Mouse (Mus musculus) T-helper 2 cell (primary cell): ENCODE measurements around the gene Tjap1.

Source experiments
- in situ Hi-C: fragments of 300-600 bp; cut with MboI, MseI; formaldehyde crosslinking; loops from one replicate; pipeline ENCODE4 v1.15.1; 2025; ENCODE audit warnings: high pct_unique_total_duplicates

Gene Tjap1

GRCm38 (mm10) chr17:46283140-46283539 is 314 bp upstream of the Tjap1 start:
- in situ Hi-C loops = no loop called here

- in situ Hi-C loops = loop anchor here (5.0 kb wide), 1 partner anchor 99 kb away; no protein-coding TSS in a partner anchor
Observed at GRCm38 (mm10) chr17:46278011-46278765, 4.6 kb downstream of the Tjap1 start.

DNA sequence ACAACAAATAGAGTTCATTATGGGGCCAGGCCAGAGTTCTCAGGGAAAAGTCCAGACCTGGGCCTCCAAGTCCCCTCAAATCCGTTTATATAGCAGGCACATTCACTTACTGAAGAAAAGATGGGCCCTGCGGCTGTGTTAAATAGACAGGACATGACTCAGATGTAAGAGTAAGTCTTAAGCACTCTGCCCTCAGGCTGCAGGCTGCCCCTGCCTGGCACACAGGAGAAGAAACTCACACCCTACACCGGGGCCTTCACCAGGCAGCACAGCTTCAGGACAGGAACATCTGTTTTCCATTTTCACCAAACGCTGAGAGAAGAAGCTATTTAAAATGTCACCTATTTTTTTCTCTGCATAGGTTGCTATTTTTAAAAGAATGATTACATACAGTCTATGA is 5.2 kb downstream of the Tjap1 start:
- in situ Hi-C loops = loop anchor here (5.0 kb wide), 1 partner anchor 100 kb away; no protein-coding TSS in a partner anchor

DNA sequence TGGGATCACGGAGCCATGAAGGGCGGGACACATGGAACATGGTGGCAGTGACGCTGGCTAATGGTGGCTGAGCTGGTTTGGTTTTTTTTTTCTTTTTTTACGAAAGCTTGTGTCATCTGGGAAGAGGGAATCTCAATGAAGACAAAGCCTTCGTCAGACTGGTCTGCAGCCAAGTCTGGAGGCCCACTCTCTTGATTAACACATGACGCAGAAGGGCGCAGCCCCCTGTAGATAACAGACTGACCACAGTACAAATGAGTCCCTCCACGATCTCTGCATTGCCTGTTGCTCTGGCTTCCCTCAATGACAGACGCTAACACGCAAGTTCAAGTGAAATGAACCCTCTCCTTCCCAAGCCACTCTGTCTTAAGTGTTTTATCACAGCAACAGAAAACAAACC is 7.3 kb downstream of the Tjap1 start:
- in situ Hi-C loops = loop anchor here (5.0 kb wide), 1 partner anchor 102 kb away; no protein-coding TSS in a partner anchor

DNA sequence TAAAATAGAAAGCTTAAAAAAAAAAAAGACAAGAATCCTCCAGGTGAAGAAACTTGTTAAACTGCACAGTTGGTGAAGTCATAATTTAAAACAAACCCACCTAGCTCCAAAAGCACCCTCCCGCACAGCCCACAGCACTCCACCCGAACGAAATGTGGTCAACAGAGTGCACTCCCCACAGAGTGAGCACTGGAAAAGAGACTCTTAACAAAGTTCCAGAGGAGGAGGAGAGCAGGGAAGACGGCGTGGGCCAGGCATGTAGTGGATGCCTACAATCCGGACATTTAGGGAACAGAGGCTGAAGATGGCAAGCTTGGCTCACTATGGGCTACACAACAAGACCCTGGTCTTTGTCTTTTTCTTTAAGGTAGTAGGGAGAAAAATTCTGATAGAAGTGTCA is 7.8 kb downstream of the Tjap1 start:
- in situ Hi-C loops = loop anchor here (5.0 kb wide), 1 partner anchor 102 kb away; no protein-coding TSS in a partner anchor

DNA sequence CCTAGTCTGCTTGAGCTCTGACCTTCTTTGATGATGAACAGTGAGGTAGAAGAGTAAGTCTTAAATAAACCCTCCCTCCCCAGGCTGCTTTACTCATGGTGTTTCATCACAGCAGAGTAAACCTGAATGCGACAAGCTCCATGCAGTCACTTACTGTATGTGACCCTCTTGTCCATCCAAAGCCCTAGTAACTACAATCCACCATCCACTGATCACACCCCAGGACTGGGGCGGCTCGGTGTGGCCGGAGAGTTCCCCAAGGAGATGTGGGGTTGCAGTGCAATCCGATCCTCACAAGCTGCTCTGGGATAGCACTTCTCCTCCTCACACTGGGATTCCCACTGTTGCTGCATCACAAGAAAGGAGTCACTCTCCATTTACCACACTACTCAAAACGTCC is 8.4 kb downstream of the Tjap1 start:
- in situ Hi-C loops = no loop called here

DNA sequence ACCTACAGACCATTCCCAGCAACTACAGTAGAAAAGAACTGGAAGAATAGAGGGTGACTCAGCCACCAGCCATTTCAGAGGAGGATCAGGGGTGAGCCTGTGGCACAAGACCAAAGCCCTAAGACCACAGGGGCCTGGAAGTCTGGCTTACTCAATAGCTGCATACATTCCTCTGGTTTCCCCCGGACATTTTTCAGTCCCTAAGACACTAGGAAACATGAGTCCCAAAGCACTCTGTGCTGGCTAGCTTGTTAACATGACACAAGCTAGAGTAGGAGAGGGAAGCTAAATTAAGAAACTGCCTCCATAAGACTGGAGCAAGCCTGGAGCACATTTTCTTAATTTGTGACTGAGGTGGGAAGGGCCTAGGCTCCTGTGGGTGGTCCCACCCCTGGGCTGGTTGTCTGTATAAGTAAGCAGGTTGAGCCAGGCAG is 9.0 kb downstream of the Tjap1 start:
- in situ Hi-C loops = no loop called here

DNA sequence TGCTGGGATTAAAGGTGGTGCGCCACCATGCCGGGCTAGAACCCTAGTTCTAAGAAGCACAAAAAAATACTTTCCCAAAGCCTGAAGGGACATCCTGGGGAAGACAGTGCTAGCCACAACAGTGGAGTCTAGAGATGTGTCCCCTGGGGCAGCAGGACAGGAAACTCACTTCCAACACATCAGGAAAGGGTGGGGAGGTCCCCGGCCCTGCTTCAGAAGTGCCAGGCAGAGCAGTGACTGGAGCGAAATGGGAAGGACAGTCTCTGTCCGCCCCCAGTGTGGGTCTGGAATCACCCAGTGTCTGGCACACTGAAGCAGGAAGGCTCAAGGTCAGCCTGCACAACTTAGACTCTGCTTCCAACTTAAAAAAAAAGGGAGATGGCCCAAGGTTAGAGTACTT is 10.2 kb downstream of the Tjap1 start:
- in situ Hi-C loops = no loop called here

DNA sequence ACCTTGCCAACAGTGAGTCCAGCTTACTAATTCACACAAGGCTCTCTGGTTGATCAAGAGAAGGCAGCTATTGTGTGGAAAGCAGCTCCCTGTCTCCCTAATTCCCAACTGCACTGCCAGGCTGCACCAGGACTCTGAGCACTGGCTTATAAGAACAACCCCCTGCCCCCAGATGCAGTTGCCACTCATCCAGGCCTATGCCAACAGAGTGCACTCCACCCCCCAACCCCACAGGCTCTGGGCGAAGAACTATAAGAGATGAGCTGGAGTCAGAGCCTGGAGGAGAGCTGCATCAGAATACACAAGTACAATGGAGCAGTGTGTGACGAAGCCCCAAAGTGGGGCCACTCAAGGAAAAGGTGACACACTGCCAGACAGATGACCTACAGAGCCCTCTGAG is 10.8 kb downstream of the Tjap1 start:
- in situ Hi-C loops = no loop called here

GRCm38 (mm10) chr17:46269771-46270534 is 12.9 kb downstream of the Tjap1 start:
- in situ Hi-C loops = loop anchor here (5.0 kb wide), 1 partner anchor 62 kb away; no protein-coding TSS in a partner anchor

DNA sequence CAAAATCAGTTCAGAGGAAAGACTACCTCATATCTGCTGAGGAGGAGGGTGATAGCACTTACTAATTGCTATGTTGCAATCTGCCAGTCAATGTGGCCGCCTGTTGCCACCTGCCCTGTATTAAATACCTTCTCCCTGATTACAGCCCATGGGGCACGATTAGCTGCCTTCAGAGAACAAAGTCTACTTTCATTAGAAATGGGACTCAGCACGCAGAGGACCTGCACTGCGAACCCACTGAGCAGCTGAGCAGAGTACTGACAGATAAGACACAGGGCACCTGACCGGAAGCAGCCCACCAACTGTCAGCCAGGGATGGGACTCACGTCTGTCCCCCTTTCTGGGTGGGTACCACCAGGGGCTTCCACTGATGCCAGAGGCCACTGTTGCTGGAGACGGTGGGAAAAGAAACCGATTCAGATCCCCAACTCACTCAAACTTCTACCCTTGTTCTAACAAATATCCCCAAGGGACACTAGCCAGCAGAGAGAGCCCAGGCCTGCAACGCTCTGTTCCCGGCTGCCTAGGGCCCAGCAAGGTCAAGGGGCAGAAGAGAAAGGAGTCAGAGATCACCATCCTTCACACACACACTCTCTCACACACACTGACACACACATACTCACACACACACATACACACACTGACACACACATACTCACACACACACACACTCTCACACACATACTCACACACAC is 14.7 kb downstream of the Tjap1 start:
- in situ Hi-C loops = loop anchor here (5.0 kb wide), 1 partner anchor 64 kb away; no protein-coding TSS in a partner anchor

- in situ Hi-C loops = loop anchor here (5.0 kb wide), 1 partner anchor 65 kb away; no protein-coding TSS in a partner anchor
Observed at GRCm38 (mm10) chr17:46267511-46267910, 15.3 kb downstream of the Tjap1 start.

DNA sequence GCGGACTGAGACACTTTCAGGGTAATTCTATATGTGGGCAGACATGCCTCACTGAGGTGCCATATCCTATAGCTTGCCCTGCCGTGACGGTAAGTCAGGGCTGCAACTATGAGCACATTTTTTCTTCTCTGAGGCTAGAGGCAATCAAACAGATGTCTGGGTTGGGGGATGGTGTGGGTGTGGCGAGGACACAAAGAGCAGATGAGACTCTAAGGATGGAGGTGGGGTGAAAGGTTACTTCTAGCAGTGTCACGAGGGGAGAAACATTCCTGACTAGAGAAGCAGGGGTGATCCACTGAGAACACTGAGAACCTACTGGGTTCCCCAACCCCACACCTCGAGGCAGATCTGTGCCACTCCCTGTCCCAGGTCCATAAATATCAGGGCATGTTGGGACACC is 15.8 kb downstream of the Tjap1 start:
- in situ Hi-C loops = loop anchor here (5.0 kb wide), 1 partner anchor 65 kb away; no protein-coding TSS in a partner anchor

DNA sequence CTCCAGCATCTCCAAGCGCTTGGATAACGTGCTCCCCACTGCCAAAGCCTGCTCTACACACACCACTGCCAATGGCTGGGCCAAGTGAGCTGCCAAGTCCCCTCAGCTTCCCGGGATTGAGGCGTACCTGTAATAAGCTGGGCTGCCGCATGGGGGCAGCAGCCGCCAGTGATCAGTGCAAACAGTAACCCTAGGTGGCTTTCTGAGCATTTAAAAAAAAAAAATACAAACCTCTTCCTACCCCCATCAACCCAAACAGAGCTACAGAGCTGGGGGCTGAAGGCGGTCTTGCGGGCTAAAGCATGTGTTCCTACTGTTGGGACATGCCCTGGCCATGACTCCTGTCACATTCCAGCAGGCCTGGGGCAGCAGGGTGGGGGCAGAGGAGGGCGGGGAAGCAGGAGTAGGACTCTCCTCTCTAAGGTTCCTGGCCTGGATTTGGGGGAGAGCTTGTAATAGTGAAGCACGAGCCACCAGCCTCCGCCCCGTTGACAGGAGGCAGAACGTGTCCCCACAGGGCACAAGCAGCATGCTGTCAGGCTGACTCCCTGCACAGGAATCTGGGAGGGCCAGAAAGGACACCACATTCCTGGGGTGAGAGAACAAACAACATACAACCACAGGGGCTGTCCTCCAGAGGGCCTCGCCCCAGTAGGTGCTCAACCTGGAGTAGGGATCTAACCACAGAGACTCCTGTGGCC is 16.8 kb downstream of the Tjap1 start:
- in situ Hi-C loops = loop anchor here (5.0 kb wide), 1 partner anchor 66 kb away; no protein-coding TSS in a partner anchor

DNA sequence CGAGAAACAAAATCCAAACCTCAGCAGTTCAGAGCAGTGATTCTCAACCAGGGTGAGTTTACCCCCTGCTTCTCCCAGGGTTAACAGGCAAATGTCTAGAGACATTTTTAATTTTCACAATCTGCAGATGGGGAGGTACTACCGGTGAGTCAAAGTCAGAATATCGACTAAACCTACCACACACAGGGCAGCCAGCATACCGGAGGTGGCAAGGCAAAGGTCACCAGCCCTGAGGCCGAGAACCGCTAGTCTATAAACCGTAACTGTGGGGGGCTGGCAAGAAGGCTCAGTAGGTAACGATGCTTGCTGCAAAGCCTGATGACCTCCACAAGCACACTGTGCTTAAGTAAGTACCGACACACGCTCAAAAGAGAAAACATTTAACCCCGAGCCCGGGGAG is 17.3 kb downstream of the Tjap1 start:
- in situ Hi-C loops = loop anchor here (5.0 kb wide), 1 partner anchor 67 kb away; no protein-coding TSS in a partner anchor

DNA sequence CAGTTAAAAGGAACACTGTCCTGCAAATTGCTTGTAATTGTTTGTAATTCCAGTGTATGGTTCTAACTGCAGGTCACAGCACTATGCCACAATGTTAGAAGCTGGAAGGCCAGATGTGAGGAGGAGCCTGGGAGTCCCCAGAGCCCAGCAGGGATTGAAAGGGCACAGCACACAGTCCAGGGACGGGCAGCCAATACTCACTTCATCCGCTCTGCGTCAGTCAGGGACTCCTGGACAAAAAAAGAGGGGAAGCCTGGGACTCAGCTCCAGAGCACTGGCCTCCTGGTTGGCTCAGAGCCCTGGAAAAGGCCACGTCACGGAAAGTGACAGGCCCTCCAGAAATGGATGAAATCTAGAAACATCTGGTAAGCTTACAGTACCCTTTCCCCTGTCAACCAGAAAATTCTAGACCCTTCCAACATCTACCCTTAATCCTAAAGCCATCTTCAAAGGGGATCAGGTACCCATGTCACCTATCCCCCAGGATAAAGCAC is 20.6 kb downstream of the Tjap1 start:
- in situ Hi-C loops = no loop called here

GRCm38 (mm10) chr17:46259675-46260074 is 23.2 kb downstream of the Tjap1 start:
- in situ Hi-C loops = no loop called here

DNA sequence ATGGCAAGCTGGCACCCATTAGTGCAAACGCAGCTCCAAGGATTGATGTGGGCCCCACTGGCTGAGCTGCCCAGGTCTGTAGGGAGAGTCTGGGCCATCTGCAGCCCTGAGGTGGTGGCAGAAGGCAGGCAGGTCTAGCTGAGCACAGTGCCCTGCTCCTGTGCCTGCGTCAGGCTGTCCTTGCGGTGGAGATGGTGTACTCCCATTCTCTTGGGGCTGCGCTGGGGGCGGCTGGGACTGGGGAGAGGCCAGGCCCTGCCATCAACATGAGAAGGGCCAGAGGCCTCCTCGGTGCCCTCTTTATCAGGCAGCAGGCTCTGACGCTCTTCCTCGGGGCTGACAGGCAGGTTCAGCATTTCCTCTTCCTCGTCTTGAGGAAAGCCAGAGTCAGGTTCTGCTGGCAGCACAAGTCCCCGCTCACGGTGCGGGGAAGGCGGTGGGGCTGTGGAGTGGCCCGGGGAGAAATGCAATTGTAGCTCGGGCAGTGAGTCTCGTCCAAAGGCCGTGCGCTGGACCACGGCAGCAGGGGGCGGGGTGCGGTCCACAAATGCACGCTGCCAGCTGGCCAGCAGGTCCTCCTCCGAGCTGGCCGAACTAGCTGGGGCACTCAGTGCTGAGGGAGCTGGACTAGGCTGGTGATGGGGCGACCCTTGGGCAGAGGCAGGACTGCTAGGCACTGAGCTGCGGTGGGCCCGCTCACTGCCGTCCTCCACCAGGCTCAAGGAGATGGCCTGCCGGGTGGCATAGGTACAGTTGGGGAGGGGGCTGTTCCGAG is 24.4 kb downstream of the Tjap1 start:
- in situ Hi-C loops = no loop called here

DNA sequence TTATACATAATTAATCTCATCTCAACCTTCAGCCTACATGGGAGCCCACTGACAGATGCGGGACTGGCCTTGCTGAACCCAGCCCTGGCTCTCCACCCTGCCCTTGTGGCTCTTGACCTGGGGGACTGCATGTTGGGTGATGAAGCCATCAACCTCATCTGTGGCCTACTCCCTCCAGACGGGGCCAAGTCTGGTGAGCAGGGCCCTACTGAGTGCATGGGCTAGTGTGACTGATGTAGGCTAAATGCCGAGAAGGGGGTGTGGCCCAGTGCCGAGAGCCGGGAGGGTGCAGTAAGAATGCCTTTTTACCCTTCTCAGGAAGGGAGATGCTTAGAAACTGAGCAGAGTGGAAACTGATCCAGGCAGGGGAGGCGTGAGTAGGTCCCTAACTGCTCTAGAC is 27.7 kb downstream of the Tjap1 start:
- in situ Hi-C loops = no loop called here

DNA sequence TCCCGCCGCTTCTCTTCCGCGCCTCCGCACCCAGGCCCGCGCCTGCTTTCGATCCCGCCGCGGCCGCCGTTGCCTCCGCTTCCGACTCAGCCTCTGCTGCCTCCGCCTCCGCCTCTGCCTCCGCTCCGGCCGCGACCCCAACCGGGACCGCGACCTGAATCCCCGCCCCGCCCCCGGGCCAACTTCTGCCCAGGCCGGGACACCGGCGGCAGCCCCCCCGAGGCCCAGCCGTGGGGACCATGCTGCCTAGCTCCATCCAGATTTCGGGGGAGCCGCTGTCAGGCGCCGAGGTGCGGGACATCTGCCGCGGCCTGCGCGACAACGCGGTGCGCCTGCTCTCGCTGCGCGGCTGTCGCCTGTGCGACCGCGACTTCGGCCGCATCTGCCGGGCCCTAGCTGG is 28.7 kb downstream of the Tjap1 start:
- in situ Hi-C loops = no loop called here
